10 mouse cellular contexts compared by ENCODE assay signal in genomic region chr14:52622184-52622583, GRCm38 (mm10).
DNase-seq lines count a peak whose midpoint lies in the region; ATAC-seq and TF ChIP-seq lines count a peak whose summit lies in the region.
"Had no signal": no experiment of that assay in that cellular context is flagged by ENCODE, and none has a peak within 500 bp of the region (broad histone marks: within the 10 kb centered on the region; RNA-seq: fewer than 3 reads in every experiment).

No protein-coding gene starts in this region.

- no peak for TF ChIP-seq POLR2A in kidney, adult 2 months (IDR thresholded peaks at IDR 0.05; ENCODE audit: low read depth, low read length)

- no peaks in the 10 kb centered on the region for H3K36me3 ChIP-seq in kidney, postnatal 0 days (ENCODE audit: insufficient read depth, low read length)
- no peaks in the 10 kb centered on the region for H3K36me3 ChIP-seq in kidney, adult 2 months (ENCODE audit: control insufficient read depth, insufficient read depth, low read length)
- H3K36me3 ChIP-seq: midbrain, embryonic 15.5 days had no signal

- no peak overlapping the region for H3K27ac ChIP-seq in kidney, postnatal 0 days
- no peak overlapping the region for H3K27ac ChIP-seq in kidney, adult 2 months (ENCODE audit: insufficient read depth, low read depth, low read length)
- H3K27ac ChIP-seq: midbrain, embryonic 15.5 days had no signal

- no peak overlapping the region for H3K9ac ChIP-seq in kidney, postnatal 0 days (ENCODE audit: low read depth, low read length)
- H3K9ac ChIP-seq: midbrain, embryonic 15.5 days had no signal

- H3K27me3 ChIP-seq in kidney, postnatal 0 days (ENCODE audit: insufficient read depth, low read length) = no peaks in the 10 kb centered on the region
- no peaks in the 10 kb centered on the region for H3K27me3 ChIP-seq in kidney, adult 2 months (replicated peaks; ENCODE audit: control insufficient read depth, insufficient read depth, low read length)
- H3K27me3 ChIP-seq: midbrain, embryonic 15.5 days had no signal

- H3K4me2 ChIP-seq in kidney, postnatal 0 days (ENCODE audit: low read length) = no peak overlapping the region
- H3K4me2 ChIP-seq: midbrain, embryonic 15.5 days had no signal

- H3K9me3 ChIP-seq in kidney, postnatal 0 days (replicated peaks; ENCODE audit: low read length) = no peaks in the 10 kb centered on the region
- H3K9me3 ChIP-seq: midbrain, embryonic 15.5 days had no signal

- no peak for DNase-seq in kidney, postnatal 0 days (ENCODE audit: low spot score)
- DNase-seq in kidney, adult 2 months = no peak
- DNase-seq in A20 (ENCODE audit: low read depth, low spot score) (peak; percentile 48), ES-CJ7 (ENCODE audit: low read depth, low spot score) (peak; percentile 53)
- DNase-seq in adrenal gland, postnatal 25 days = no peak
- DNase-seq in heart, postnatal 14 days = no peak
- DNase-seq in urinary bladder, adult 18-20 months (ENCODE audit: low spot score in 2 of 2) = no peak
- DNase-seq: gastrocnemius, postnatal 10 days had no signal

- intact Hi-C loops in heart, postnatal 14 days (cut with DNase I) = no loop called here

- H3K4me1 ChIP-seq in kidney, postnatal 0 days (replicated peaks; ENCODE audit: insufficient read depth, low read length) = no peaks in the 10 kb centered on the region
- no peaks in the 10 kb centered on the region for H3K4me1 ChIP-seq in kidney, adult 2 months (ENCODE audit: control insufficient read depth, insufficient read depth, low read length)
- H3K4me1 ChIP-seq: midbrain, embryonic 15.5 days had no signal

- 33% methylated on average over 4 of the region's 4 CpGs for WGBS in kidney, postnatal 0 days
- 21% methylated on average over 4 of the region's 4 CpGs for WGBS in kidney, adult 2 months

- no peak for ATAC-seq in kidney, postnatal 0 days (replicated peaks; ENCODE audit: low FRiP score, low read depth)
- ATAC-seq in megakaryocyte, adult 5-6 weeks (ENCODE audit: poor library complexity, severe bottlenecking) = 0 out of 2 replicates have a peak, but pooled peaks have one; percentile 56
- ATAC-seq: midbrain, embryonic 15.5 days had no signal

- peak; percentile 44 for TF ChIP-seq CTCF in kidney, postnatal 0 days (IDR thresholded peaks at IDR 0.05; ENCODE audit: low read depth)
- no peak; the same call in 1 of the 2 replicates for TF ChIP-seq CTCF in kidney, adult 2 months (conservative IDR thresholded peaks at IDR 0.05; ENCODE audit: insufficient read depth, insufficient read length, low read depth, low read length)

- H3K4me3 ChIP-seq in kidney, postnatal 0 days (replicated peaks; ENCODE audit: low read depth, low read length) = no peak overlapping the region
- no peak overlapping the region for H3K4me3 ChIP-seq in kidney, adult 2 months (ENCODE audit: insufficient read depth, low read depth, low read length)
- H3K4me3 ChIP-seq: midbrain, embryonic 15.5 days had no signal

Comparison
In these comparisons a context has a peak if more than half of its experiments do, and no peak if none do; other contexts are left out.
1. DNase-seq: peak in A20 (single experiment) and ES-CJ7 (single experiment); none in kidney, postnatal 0 days (single experiment), kidney, adult 2 months (single experiment), adrenal gland, postnatal 25 days (single experiment), heart, postnatal 14 days (0 of 2) and urinary bladder, adult 18-20 months (0 of 2).